Mouse (Mus musculus) CD4-positive helper T cell, adult 2 months (primary cell): ENCODE measurements around the gene Bst2.

ENCODE experiments used
- DNase-seq: peaks from one replicate; pipeline ENCODE4 v3.0.0-alpha.2; 2012; ENCODE audit warnings: low read depth, missing footprints, low spot score

The Bst2 gene

GRCm38 (mm10) chr8:71485142-71486135, 51.8 kb downstream of the Bst2 start, which contains the start of gene Ano8:
Ano8 (minus strand) TSS chr8:71485963.
- peak; percentile 88 for DNase-seq

DNA sequence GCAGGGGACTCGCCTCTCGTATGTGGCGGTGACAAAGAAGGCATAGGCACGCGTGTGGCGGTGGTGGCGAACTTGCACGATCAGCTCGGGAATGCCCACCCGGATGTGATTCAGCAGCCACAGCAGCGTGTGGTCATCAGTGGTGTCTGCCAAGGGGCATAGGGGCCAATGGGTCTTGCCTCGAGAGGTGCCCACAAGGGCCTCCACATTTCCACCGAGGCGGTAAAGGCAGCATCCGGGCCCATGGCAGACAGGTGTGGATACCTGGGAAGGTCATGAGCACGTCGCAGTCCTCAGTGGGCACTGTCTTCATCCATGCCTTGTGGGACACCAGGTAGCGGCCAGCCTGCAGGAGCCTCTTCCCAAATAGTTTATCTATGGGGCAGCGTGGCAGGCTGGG, 52.5 kb downstream of the Bst2 start:
- DNase-seq, result no peak
